Mouse (Mus musculus) CD4-positive, CD25-positive, alpha-beta regulatory T cell, adult 2 months (primary cell): Measurements from ENCODE around the gene App.

Experiments used
- DNase-seq: peaks from one replicate; pipeline ENCODE4 v3.0.0-alpha.2; 2012; ENCODE audit warnings: low read depth, low spot score

App gene

GRCm38 (mm10) chr16:85075330-85075729, 98.2 kb downstream of the App start:
- DNase-seq, result no peak

DNA sequence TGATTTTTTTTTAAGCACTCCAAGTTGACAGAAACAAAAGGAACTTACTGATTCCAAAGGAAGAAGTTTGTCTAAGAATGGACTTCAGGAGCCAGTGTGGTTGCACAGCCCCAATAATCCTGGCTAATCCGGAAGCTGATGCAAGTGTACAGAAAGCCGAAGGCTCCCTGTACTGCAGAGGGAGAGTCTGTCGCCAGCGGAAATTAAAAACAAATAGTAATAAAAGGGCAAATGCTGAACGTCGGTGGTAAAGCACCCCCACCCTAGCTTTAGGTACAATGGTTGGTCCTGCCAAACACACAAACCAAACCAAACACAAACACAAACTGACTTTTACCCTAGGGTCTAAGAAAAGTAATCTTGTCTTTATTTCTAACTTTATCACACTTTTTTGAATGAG, 98.7 kb downstream of the App start:
- DNase-seq, result no peak

- DNase-seq, result no peak
These were observed 100.9 kb downstream of the App start for GRCm38 (mm10) chr16:85072624-85073023.

GRCm38 (mm10) chr16:85071791-85072190, 101.8 kb downstream of the App start:
- no peak for DNase-seq

DNA sequence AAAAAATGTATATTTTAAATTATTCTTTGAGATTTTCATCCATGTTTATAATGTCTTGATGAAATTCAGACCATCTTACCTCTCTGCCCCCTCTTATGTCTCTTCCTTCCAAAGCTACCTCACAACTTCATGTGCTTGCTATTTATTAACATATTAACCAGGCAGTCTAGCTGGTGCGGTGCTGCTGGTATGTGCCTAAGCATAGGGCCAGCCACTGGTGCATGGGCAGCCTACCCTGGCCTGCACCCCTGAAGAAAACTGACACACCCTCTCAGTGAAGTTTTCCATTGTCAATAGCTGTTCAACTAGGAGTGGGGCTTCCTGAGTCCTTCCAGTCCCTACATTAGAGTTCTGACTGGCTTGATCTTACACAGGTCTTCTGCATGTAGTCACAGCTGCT, 102.3 kb downstream of the App start:
- no peak for DNase-seq

DNA sequence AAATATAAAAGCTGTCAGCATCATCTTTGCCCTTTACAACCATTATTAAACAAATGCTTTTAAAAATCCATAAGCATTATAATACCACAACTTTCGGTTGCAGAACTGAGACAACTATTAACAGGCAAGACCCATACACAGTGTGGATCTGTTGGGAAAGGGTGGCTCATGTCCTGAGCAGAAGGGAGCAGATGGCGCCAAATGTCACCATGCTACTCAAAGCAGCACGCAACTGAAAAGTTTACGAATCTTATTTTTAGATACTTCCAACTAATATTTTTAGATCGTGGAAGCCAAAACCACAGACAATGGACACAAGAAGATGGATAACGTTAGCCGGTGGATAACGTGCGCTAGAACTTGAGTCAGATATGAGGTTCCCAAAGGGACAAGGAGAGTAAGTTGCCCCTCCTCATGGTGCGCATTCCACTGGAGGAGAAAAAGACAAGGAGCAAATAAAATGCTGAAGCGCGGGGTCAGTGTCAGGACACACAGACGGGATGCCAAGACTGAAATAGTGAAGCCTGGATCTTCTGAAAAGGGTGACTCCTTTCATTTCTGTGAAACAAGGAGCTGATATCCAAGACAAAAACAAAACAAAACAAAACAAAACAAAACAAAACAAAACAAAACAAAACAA, 106.2 kb downstream of the App start:
- no peak for DNase-seq

GRCm38 (mm10) chr16:85066227-85066626, 107.3 kb downstream of the App start:
- no peak for DNase-seq

DNA sequence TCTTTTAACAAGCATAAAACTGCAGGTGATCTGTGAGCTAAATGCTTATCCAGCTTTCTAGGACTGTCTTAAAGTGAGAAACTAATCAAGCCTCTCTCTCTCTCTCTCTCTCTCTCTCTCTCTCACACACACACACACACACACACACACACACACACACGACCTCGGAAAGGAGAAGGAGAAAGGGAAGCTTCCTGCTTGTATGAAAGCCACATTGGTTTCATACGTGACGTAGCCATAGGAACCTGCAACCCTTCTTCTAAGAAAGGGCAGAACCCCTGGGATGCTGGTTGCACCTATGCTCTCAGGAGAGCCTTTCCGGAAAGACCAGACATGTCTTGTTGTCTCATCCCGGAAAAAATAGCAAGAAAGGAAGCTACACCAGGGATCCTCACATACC, 108.8 kb downstream of the App start:
- no peak for DNase-seq

DNA sequence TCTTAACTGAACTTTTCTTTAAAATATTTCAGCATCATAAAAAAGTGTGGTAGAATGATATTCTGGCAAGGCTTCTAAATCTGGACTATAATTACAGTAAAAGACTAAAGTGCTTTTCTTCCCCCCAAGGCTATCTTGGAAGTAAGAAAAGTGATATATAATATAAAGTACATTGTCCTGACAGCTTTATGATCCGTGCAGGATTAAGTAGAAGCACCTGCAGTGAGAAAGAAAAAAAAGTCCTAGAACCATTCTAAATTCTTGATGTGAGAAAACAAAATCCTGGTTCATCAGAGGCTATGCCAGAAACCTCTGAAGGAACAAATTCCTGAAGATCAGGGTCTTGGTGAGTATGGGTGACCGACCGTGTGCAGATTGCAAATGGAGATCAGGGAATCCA, 110.8 kb downstream of the App start:
- no peak for DNase-seq

DNA sequence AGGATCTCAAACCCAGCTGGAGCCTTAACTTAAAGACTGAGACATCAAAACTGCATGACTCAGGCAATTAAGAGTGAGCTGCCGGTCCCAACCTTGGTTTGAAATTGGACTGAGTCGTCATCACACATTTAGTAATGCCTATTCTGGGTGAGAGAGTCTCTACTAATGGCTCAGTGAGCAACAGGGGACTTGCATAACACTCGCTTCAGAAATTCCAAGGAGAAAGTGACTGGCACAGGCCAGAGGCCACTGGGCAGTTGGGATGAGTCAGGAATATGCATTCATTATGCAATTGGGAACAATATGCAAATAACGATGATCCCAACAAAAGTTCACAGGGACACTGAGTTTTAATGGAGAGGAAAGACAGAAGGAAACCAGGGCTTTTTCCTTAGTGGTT, 111.8 kb downstream of the App start:
- DNase-seq, result no peak

DNA sequence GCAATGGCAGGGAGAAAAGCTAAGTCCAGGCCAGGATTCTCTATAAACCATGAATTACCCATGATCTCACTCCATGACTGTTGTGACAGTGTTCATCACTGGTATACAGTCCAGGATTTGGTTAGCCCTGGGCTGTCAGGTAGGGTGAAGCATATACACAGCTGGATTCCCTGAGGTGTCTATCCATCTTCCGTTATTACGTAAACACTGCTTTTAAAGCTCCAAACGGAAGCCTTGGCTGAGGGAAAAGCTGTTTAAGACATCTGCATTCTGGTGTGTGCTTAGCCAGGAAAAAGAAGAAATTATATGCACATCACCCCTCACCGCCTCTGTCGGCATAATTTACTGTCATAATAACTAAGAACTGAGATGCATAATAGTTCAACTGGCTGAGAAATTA, 115.4 kb downstream of the App start:
- no peak for DNase-seq

GRCm38 (mm10) chr16:85056212-85056611, 117.4 kb downstream of the App start:
- no peak for DNase-seq

DNA sequence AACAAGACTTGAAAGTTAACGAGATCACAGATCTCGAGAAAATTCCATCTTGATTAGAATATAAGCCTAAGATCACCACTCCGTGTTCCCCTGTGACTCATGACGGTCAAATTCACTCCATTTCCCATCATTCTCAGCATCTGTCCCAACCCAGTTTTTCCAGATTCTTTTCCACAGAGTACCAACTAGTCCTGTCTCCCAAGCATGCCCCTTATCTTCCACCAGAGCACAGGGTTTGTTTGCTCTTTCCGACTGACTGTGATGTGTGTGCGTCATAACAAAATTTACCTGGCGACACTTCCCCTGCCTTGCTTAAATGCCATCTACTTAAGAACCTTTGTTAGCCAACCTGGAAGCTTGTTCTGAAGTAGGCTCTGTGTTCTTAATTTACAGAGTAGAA, 119.6 kb downstream of the App start:
- no peak for DNase-seq

GRCm38 (mm10) chr16:85047310-85047709, 126.3 kb downstream of the App start:
- DNase-seq, result no peak

GRCm38 (mm10) chr16:85041153-85041959, 132.2 kb downstream of the App start:
- DNase-seq, result no peak

DNA sequence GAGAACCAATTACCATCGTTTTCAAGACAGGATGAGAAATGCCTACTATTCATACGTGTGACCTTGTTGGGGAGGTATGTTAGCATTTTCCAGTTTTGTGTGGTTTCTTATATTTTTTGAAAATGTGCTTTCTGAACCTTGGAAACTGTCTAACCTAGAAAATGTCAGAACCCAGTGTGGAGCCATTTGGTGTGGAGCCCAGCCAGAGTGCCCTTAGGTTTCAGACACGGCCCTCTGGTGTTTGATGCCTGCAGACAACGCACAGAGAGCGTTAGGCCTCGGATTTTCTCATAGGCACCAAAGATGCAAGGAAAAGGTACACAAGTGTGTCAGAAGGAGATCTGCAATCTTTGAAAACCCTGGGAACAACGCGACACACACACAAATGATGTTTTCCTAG, 134.8 kb downstream of the App start:
- no peak for DNase-seq

GRCm38 (mm10) chr16:85037969-85038644, 135.5 kb downstream of the App start:
- no peak for DNase-seq

DNA sequence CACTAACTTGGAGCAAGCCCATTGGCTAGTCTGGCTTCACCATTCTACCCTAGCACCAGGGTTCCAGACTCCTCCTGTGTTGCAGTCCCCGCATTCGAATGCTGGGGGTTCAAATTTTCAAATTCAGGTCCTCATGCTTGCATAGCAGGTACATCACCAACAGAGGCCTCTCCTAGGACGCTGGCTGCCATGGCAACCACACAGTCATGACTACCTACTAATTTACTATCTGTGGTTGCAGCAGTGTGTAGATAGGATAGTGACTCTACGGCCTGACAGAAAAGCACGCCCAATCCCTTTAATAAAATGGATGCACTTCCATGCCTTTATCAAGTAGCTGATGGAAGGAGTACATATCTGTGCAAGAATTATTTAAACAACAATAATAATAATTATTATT, 137.8 kb downstream of the App start:
- no peak for DNase-seq

DNA sequence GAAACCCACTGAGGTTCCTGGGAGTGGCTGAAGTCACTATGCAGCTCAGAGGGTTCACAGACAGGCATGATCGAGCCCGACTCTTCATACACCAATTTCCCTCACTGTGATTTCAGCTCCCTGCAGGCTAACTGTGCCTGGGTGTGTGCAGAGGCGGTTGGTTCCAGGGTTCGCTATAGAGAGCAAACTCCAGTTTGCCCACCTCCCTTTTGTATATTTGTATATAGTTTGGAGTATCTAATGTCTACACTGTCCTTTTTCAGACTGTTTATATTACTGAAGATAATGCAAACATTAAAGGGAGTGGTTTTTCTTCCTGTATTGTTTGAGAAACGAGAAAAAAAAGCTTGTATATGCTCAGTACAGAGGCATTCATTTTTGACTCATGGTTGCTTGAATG, 139.8 kb downstream of the App start:
- DNase-seq, result no peak

DNA sequence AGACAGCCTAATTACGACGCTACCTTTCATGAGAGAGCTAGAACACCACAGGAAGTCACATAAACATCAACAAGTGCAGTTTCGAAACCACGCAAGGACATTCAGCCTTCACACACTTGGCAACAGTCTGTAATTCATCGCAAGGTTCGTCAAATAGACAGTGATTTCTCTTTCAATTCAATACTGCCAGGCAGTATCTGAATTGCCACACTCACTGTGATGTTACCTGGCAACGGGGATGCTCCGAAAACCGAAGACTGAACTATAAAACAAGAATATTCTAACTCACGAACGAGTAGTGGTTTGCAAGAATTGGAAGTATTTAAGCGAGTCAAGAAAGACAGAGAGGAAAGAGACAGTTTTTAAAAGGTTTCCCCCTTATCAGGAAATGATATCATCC, 142.8 kb downstream of the App start:
- no peak for DNase-seq

DNA sequence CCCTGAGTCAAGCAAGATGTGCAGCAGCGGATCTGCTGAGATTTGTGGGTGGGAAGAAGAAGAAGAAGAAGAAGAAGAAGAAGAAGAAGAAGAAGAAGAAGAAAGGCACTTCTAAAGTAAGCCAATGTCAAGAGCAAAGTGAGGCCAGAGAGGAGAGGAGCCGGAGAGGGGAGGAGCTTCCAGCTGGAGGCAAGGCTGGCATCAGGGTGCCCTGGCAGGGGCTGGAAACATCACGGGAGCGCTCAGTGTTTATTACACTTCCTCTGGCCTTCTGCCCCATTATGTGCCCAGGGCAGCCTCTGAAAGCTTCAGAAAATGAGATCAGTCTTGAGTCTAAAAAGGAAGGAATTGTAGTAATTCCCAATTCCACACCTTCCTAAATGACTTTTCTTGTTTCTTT, 145.2 kb downstream of the App start:
- DNase-seq, result no peak

DNA sequence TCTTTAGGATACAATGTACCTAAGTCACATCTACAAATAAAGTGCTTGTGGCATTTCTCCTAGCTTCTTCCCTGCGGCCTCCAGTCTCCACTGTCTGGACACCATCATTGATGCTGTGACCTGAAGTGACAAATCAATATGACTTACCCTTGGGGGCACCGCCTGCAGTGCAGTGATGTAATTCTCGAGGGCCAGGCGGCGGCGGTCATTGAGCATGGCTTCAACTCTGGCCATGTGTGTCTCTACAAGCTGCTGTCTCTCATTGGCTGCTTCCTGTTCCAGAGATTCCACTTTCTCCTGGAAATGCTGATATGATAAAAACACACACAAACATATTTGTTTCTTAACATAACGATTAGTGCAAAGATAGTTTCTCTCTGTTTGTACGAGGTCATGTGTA, 148.9 kb downstream of the App start:
- no peak for DNase-seq

DNA sequence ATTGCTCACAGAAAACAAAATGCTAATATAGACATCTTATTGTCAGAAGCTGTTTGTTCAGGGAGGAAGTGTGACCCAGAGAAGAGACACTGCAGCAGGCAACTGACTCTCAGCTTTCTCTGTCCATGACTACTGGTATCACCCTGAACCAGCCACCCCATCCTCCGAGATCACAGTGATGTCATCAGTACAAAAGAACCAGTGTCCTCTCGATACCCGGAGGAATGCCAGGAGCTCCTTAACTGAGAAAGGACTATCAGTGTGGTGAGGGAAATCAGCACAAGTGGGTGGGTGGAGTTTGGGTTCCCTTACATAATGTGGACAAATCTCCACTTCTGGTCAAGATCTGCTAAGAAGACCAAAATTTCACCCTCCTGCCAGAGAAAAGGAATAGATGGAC, 150.5 kb downstream of the App start:
- no peak for DNase-seq
